Mouse (Mus musculus) embryonic facial prominence, embryonic 11.5 days (tissue): ENCODE results near the gene Slc25a21. TPM values are rescaled to one million over a fixed set of nuclear protein-coding genes. Genes with fewer than 3 reads are reported as not detected.

ENCODE experiments used
- ATAC-seq: fragments of 200-750 bp; cut with Nextera tagmentation; replicated peaks from 2 replicates; pipeline ENCODE4 v1.8.0; 2017; ENCODE audit warnings: low read depth; ENCODE audit not compliant: insufficient number of reproducible peaks, low FRiP score, low TSS enrichment
- DNase-seq: peaks from one replicate; pipeline ENCODE4 v3.0.0-alpha.2; 2015; ENCODE audit warnings: low spot score
- H3K27ac ChIP-seq: fragments of 300-500 bp; sonication (generic); replicated peaks from 2 replicates; pipeline ENCODE4 v1.5.1; 2014; ENCODE audit warnings: mild to moderate bottlenecking, low read depth, low read length, control low read depth
- H3K27me3 ChIP-seq: fragments of 300-500 bp; sonication (generic); 2 replicates; pipeline ENCODE4 v1.6.1; 2014; ENCODE audit warnings: mild to moderate bottlenecking, low read length, moderate library complexity, mixed read lengths; ENCODE audit not compliant: control insufficient read depth, insufficient read depth
- H3K36me3 ChIP-seq: fragments of 300-500 bp; sonication (generic); replicated peaks from 2 replicates; pipeline ENCODE4 v1.6.1; 2014; ENCODE audit warnings: low read depth, mild to moderate bottlenecking, low read length, moderate library complexity, mixed read lengths; ENCODE audit not compliant: control insufficient read depth, insufficient read depth
- H3K4me1 ChIP-seq: fragments of 300-500 bp; sonication (generic); 2 replicates; pipeline ENCODE4 v1.6.1; 2014; ENCODE audit warnings: low read length, mixed read lengths; ENCODE audit not compliant: control insufficient read depth, insufficient read depth
- H3K4me2 ChIP-seq: fragments of 300-500 bp; sonication (generic); 2 replicates; pipeline ENCODE4 v1.6.1; 2014; ENCODE audit warnings: low read depth, mild to moderate bottlenecking, control low read depth, low read length, moderate library complexity
- H3K4me3 ChIP-seq: fragments of 300-500 bp; sonication (generic); 2 replicates; pipeline ENCODE4 v1.5.1; 2014; ENCODE audit warnings: low read depth, low read length, control low read depth
- H3K9ac ChIP-seq: fragments of 300-500 bp; sonication (generic); replicated peaks from 2 replicates; pipeline ENCODE4 v1.6.1; 2014; ENCODE audit warnings: mild to moderate bottlenecking, control low read depth, low read length
- H3K9me3 ChIP-seq: fragments of 300-500 bp; sonication (generic); replicated peaks from 2 replicates; pipeline ENCODE4 v1.6.1; 2016; ENCODE audit warnings: mild to moderate bottlenecking, low read length, inconsistent platforms, mixed read lengths; ENCODE audit not compliant: control insufficient read depth
- WGBS: fragments of 180-500 bp; shearing (Covaris S2); extraction: QIAGEN DNeasy Blood & Tissue Kit; methylation state at CpG from one replicate; pipeline ENCODE4 v1.1.7; 2014; 5-methylcytosine and 5-hydroxymethylcytosine counted together
- polyA plus RNA-seq: library from polyadenylated mRNA; unstranded; fragments of >200 nt; fragmentation: Nextera tagmentation; extraction: Ambion mirVana; gene quantifications from 2 replicates; pipeline ENCODE4 v1.2.1, GENCODE M21; 2014

Slc25a21 gene
- polyA plus RNA-seq, 1 experiment from 2014 or later: 1.9 TPM

GRCm38 (mm10) chr12:56902774-56903456 is 294.4 kb downstream of the Slc25a21 start:
- H3K36me3 ChIP-seq: no peaks in the 10 kb centered on the region
- H3K4me2 ChIP-seq: no peak overlapping the region
- H3K9me3 ChIP-seq: no peaks in the 10 kb centered on the region
- no peaks in the 10 kb centered on the region for H3K4me1 ChIP-seq
- no peak overlapping the region for H3K4me3 ChIP-seq
- no peak for DNase-seq
- WGBS: 75% methylated on average over 8 of the region's 8 CpGs
- ATAC-seq: no peak
- H3K27me3 ChIP-seq: no peaks in the 10 kb centered on the region
- H3K27ac ChIP-seq: no peak overlapping the region
- H3K9ac ChIP-seq: no peak overlapping the region

GRCm38 (mm10) chr12:56897976-56898375 is 299.3 kb downstream of the Slc25a21 start:
- no peaks in the 10 kb centered on the region for H3K27me3 ChIP-seq
- ATAC-seq (no peak), DNase-seq (no peak)
- no peaks in the 10 kb centered on the region for H3K4me1 ChIP-seq
- H3K9me3 ChIP-seq: no peaks in the 10 kb centered on the region
- no peak overlapping the region for H3K27ac ChIP-seq
- WGBS: 79% methylated on average over 8 of the region's 8 CpGs
- H3K9ac ChIP-seq: no peak overlapping the region
- H3K36me3 ChIP-seq: no peaks in the 10 kb centered on the region
- no peak overlapping the region for H3K4me3 ChIP-seq
- H3K4me2 ChIP-seq: no peak overlapping the region

- H3K9me3 ChIP-seq: no peaks in the 10 kb centered on the region
- H3K36me3 ChIP-seq: no peaks in the 10 kb centered on the region
- H3K4me3 ChIP-seq: no peak overlapping the region
- DNase-seq (no peak), ATAC-seq (no peak)
- no peaks in the 10 kb centered on the region for H3K4me1 ChIP-seq
- H3K4me2 ChIP-seq: no peak overlapping the region
- no peak overlapping the region for H3K9ac ChIP-seq
- no peaks in the 10 kb centered on the region for H3K27me3 ChIP-seq
- 90% methylated on average over 8 of the region's 8 CpGs for WGBS
- no peak overlapping the region for H3K27ac ChIP-seq
Measured at GRCm38 (mm10) chr12:56897221-56897937, 299.9 kb downstream of the Slc25a21 start.

- Histone ChIP-seq H3K4me2 (no peak overlapping the region), H3K9me3 (no peaks in the 10 kb centered on the region), H3K9ac (no peak overlapping the region), H3K4me1 (no peaks in the 10 kb centered on the region), H3K36me3 (no peaks in the 10 kb centered on the region), H3K4me3 (no peak overlapping the region), H3K27me3 (no peaks in the 10 kb centered on the region), H3K27ac (no peak overlapping the region)
- no peak for ATAC-seq
- DNase-seq: no peak
- WGBS: 70% methylated on average over 5 of the region's 5 CpGs
Measured at GRCm38 (mm10) chr12:56894963-56895362, 302.3 kb downstream of the Slc25a21 start.

GRCm38 (mm10) chr12:56890891-56891726 is 306.2 kb downstream of the Slc25a21 start:
- Histone ChIP-seq H3K36me3 (no peaks in the 10 kb centered on the region), H3K9me3 (no peaks in the 10 kb centered on the region), H3K4me1 (no peaks in the 10 kb centered on the region), H3K27me3 (no peaks in the 10 kb centered on the region), H3K27ac (no peak overlapping the region), H3K4me2 (no peak overlapping the region), H3K9ac (no peak overlapping the region), H3K4me3 (no peak overlapping the region)
- ATAC-seq (no peak), DNase-seq (no peak)
- 49% methylated on average over 6 of the region's 6 CpGs for WGBS

GRCm38 (mm10) chr12:56877796-56878195 is 319.5 kb downstream of the Slc25a21 start:
- ATAC-seq: no peak

GRCm38 (mm10) chr12:56876549-56876948 is 320.7 kb downstream of the Slc25a21 start:
- no peak overlapping the region for H3K27ac ChIP-seq
- no peaks in the 10 kb centered on the region for H3K9me3 ChIP-seq
- peak; percentile 42 for DNase-seq
- no peak overlapping the region for H3K4me3 ChIP-seq
- H3K9ac ChIP-seq: no peak overlapping the region
- no peak overlapping the region for H3K4me2 ChIP-seq
- H3K36me3 ChIP-seq: no peaks in the 10 kb centered on the region
- H3K4me1 ChIP-seq: no peaks in the 10 kb centered on the region
- H3K27me3 ChIP-seq: no peaks in the 10 kb centered on the region
- 34% methylated on average over 7 of the region's 7 CpGs for WGBS
- ATAC-seq: no peak

More at GRCm38 (mm10) chr12:56877796-56878195, 319.5 kb downstream of the Slc25a21 start:
- Histone ChIP-seq H3K36me3 (no peaks in the 10 kb centered on the region), H3K27ac (no peak overlapping the region), H3K4me3 (no peak overlapping the region), H3K4me2 (no peak overlapping the region), H3K27me3 (no peaks in the 10 kb centered on the region), H3K9me3 (no peaks in the 10 kb centered on the region), H3K4me1 (no peaks in the 10 kb centered on the region), H3K9ac (no peak overlapping the region)
- WGBS: 56% methylated on average over 3 of the region's 3 CpGs
- DNase-seq: no peak

- no peak overlapping the region for H3K27ac ChIP-seq
- DNase-seq (no peak), ATAC-seq (no peak)
- H3K4me1 ChIP-seq: no peaks in the 10 kb centered on the region
- no peaks in the 10 kb centered on the region for H3K27me3 ChIP-seq
- H3K9me3 ChIP-seq: no peaks in the 10 kb centered on the region
- no peak overlapping the region for H3K9ac ChIP-seq
- H3K36me3 ChIP-seq: no peaks in the 10 kb centered on the region
- H3K4me3 ChIP-seq: no peak overlapping the region
- H3K4me2 ChIP-seq: no peak overlapping the region
Measured at GRCm38 (mm10) chr12:56873204-56873603, 324.1 kb downstream of the Slc25a21 start.
